Mouse (Mus musculus): ENCODE results near the gene Map3k5.

- TF ChIP-seq GATA1 (IDR thresholded peaks at IDR 0.05; ENCODE audit: low read depth, low read length), result no peak
- no peak for TF ChIP-seq TCF12 (IDR thresholded peaks at IDR 0.05; ENCODE audit: low read depth, low read length)
- no peak for TF ChIP-seq EP300 (IDR thresholded peaks at IDR 0.05; ENCODE audit: low read depth in 1 of 2, low read length in 2 of 2)
- no peak for TF ChIP-seq ZMIZ1 (IDR thresholded peaks at IDR 0.05; ENCODE audit: low read depth, low read length)
- no peak for TF ChIP-seq POLR2A (IDR thresholded peaks at IDR 0.05; ENCODE audit: control insufficient read depth in 1 of 2, insufficient read depth in 1 of 2, low read depth in 1 of 2, low read length in 2 of 2, poor library complexity in 1 of 2)
- no peak for TF ChIP-seq MAZ (IDR thresholded peaks at IDR 0.05; ENCODE audit: low read depth, low read length)
- TF ChIP-seq CTCF (IDR thresholded peaks at IDR 0.05 in 2 of 3, conservative IDR thresholded peaks at IDR 0.05 in 1 of 3; ENCODE audit: control insufficient read depth in 1 of 3, insufficient read depth in 1 of 3, low read depth in 2 of 3, low read length in 3 of 3, poor library complexity in 1 of 3, severe bottlenecking in 1 of 3), result no peak
- no peak for TF ChIP-seq MAX (IDR thresholded peaks at IDR 0.05; ENCODE audit: low read length)
- TF ChIP-seq CHD1 (IDR thresholded peaks at IDR 0.05; ENCODE audit: low read depth, low read length), result no peak
- TF ChIP-seq TAL1 (IDR thresholded peaks at IDR 0.05; ENCODE audit: low read length), result no peak
- no peak for TF ChIP-seq POLR2AphosphoS2 (IDR thresholded peaks at IDR 0.05; ENCODE audit: low read length)
These were observed 6.1 kb upstream of the Map3k5 start for GRCm38 (mm10) chr10:19928205-19928604.
